ENCODE assay signal across 8 mouse cellular contexts in genomic region chr10:33904530-33905481, GRCm38 (mm10). TPM values are rescaled to one million over a fixed set of nuclear protein-coding genes. Genes with fewer than 3 reads are reported as not detected.
DNase-seq lines count a peak whose midpoint lies in the region; ATAC-seq and TF ChIP-seq lines count a peak whose summit lies in the region.

TSS of gene Rsph4a (plus strand) at chr10:33905111.

- H3K36me3 ChIP-seq in embryonic facial prominence, embryonic 11.5 days (replicated peaks; ENCODE audit: control insufficient read depth, insufficient read depth, low read depth, low read length) = no peaks in the 10 kb centered on the region
- H3K36me3 ChIP-seq in heart, postnatal 0 days (replicated peaks; ENCODE audit: control insufficient read depth, insufficient read depth, low read length) = no peaks in the 10 kb centered on the region
- H3K36me3 ChIP-seq in liver, embryonic 11.5 days (ENCODE audit: control insufficient read depth, insufficient read depth, low read length) = no peaks in the 10 kb centered on the region
- H3K36me3 ChIP-seq in neural tube, embryonic 15.5 days = no peaks in the 10 kb centered on the region

- H3K27ac ChIP-seq in embryonic facial prominence, embryonic 11.5 days (replicated peaks; ENCODE audit: low read depth, low read length) = no peak within 1 kb of the TSS
- H3K27ac ChIP-seq in heart, postnatal 0 days (ENCODE audit: low read depth) = no peak within 1 kb of the TSS
- no peak within 1 kb of the TSS for H3K27ac ChIP-seq in liver, embryonic 11.5 days (ENCODE audit: low read depth, low read length)
- H3K27ac ChIP-seq in neural tube, embryonic 15.5 days (replicated peaks) = no peak within 1 kb of the TSS

- no peak for TF ChIP-seq CTCF in heart, postnatal 0 days (IDR thresholded peaks at IDR 0.05; ENCODE audit: low read depth)

- H3K9ac ChIP-seq in embryonic facial prominence, embryonic 11.5 days (replicated peaks; ENCODE audit: low read length) = no peak within 1 kb of the TSS
- no peak within 1 kb of the TSS for H3K9ac ChIP-seq in heart, postnatal 0 days (replicated peaks; ENCODE audit: low read depth, low read length)
- H3K9ac ChIP-seq in liver, embryonic 11.5 days (ENCODE audit: low read depth, low read length) = no peak within 1 kb of the TSS
- H3K9ac ChIP-seq in neural tube, embryonic 15.5 days (replicated peaks) = peak within 1 kb of the TSS; percentile 41; the same call in 1 of the 2 replicates

- H3K4me2 ChIP-seq in embryonic facial prominence, embryonic 11.5 days (ENCODE audit: low read depth, low read length) = peak within 1 kb of the TSS; percentile 57
- peak within 1 kb of the TSS; percentile 75 for H3K4me2 ChIP-seq in heart, postnatal 0 days (ENCODE audit: low read depth, low read length)
- peak within 1 kb of the TSS; percentile 64 for H3K4me2 ChIP-seq in liver, embryonic 11.5 days
- H3K4me2 ChIP-seq in neural tube, embryonic 15.5 days = peak within 1 kb of the TSS; percentile 79

- H3K27me3 ChIP-seq in embryonic facial prominence, embryonic 11.5 days (ENCODE audit: control insufficient read depth, insufficient read depth, low read length) = no peaks in the 10 kb centered on the region
- H3K27me3 ChIP-seq in heart, postnatal 0 days (ENCODE audit: control insufficient read depth, insufficient read depth, low read length) = no peaks in the 10 kb centered on the region
- H3K27me3 ChIP-seq in liver, embryonic 11.5 days (replicated peaks; ENCODE audit: control insufficient read depth, insufficient read depth, low read length) = no peaks in the 10 kb centered on the region
- no peaks in the 10 kb centered on the region for H3K27me3 ChIP-seq in neural tube, embryonic 15.5 days (replicated peaks)

- H3K9me3 ChIP-seq in embryonic facial prominence, embryonic 11.5 days (replicated peaks; ENCODE audit: control insufficient read depth, low read length) = no peaks in the 10 kb centered on the region
- H3K9me3 ChIP-seq in heart, postnatal 0 days (replicated peaks; ENCODE audit: control insufficient read depth, low read length) = no peaks in the 10 kb centered on the region
- H3K9me3 ChIP-seq in liver, embryonic 11.5 days (ENCODE audit: control insufficient read depth, low read length) = no peaks in the 10 kb centered on the region
- H3K9me3 ChIP-seq in neural tube, embryonic 15.5 days (replicated peaks) = no peaks in the 10 kb centered on the region

- WGBS in embryonic facial prominence, embryonic 11.5 days = 7% methylated on average over 17 of the region's 17 CpGs
- 5% methylated on average over 17 of the region's 17 CpGs for WGBS in heart, postnatal 0 days
- WGBS in liver, embryonic 11.5 days = 8% methylated on average over 17 of the region's 17 CpGs
- WGBS in neural tube, embryonic 15.5 days = 7% methylated on average over 17 of the region's 17 CpGs

- peak; percentile 4 to 7 for DNase-seq in heart, adult 18-20 months
- DNase-seq in heart, adult 8-10 months (ENCODE audit: low spot score) = no peak
- peak; percentile 76 for DNase-seq in embryonic facial prominence, embryonic 11.5 days (ENCODE audit: low spot score)
- peak; percentile 41 for DNase-seq in heart, postnatal 0 days (ENCODE audit: low spot score)
- peak; percentile 48 to 67 for DNase-seq in kidney, postnatal 36 days
- no peak for DNase-seq in liver, embryonic 11.5 days (ENCODE audit: low spot score)

- no peak for TF ChIP-seq EP300 in heart, postnatal 0 days (IDR thresholded peaks at IDR 0.05; ENCODE audit: low read depth)

- peak; percentile 94 for ATAC-seq in embryonic facial prominence, embryonic 11.5 days (replicated peaks; ENCODE audit: insufficient number of reproducible peaks, low FRiP score, low TSS enrichment, low read depth)
- ATAC-seq in heart, postnatal 0 days (ENCODE audit: insufficient read depth, low read depth) = peak; percentile 66
- ATAC-seq in liver, embryonic 11.5 days (replicated peaks; ENCODE audit: low FRiP score) = peak; percentile 83
- ATAC-seq in neural tube, embryonic 15.5 days (ENCODE audit: low FRiP score) = peak; percentile 100
- no peak for ATAC-seq in erythroid progenitor cell, adult 5-6 weeks (replicated peaks; ENCODE audit: low FRiP score, poor library complexity, severe bottlenecking)

- H3K4me3 ChIP-seq in embryonic facial prominence, embryonic 11.5 days (ENCODE audit: low read depth, low read length) = peak within 1 kb of the TSS; percentile 30
- peak within 1 kb of the TSS; percentile 54 for H3K4me3 ChIP-seq in heart, postnatal 0 days (ENCODE audit: low read depth, low read length)
- H3K4me3 ChIP-seq in liver, embryonic 11.5 days (ENCODE audit: low read depth, low read length) = peak within 1 kb of the TSS; percentile 36
- H3K4me3 ChIP-seq in neural tube, embryonic 15.5 days (replicated peaks) = peak within 1 kb of the TSS; percentile 47

- H3K4me1 ChIP-seq in embryonic facial prominence, embryonic 11.5 days (ENCODE audit: control insufficient read depth, insufficient read depth, low read length) = no peaks in the 10 kb centered on the region
- no peaks in the 10 kb centered on the region for H3K4me1 ChIP-seq in heart, postnatal 0 days (ENCODE audit: control insufficient read depth, insufficient read depth)
- H3K4me1 ChIP-seq in liver, embryonic 11.5 days (replicated peaks; ENCODE audit: control insufficient read depth, insufficient read depth, low read length) = no peaks in the 10 kb centered on the region
- 0 out of 2 replicates have a peak, but pooled peaks cover 6% of the 10 kb centered on the region for H3K4me1 ChIP-seq in neural tube, embryonic 15.5 days

RNA-seq across cellular contexts. Expression of gene Rsph4a, which starts in this region (rescaled TPM):
- under 1 TPM in 1 of 2 experiments, not detected in 1; 0.44 TPM for total RNA-seq in heart, adult 18-20 months (2021)
- total RNA-seq in heart, adult 8-10 months (2022) = not detected
- polyA plus RNA-seq in embryonic facial prominence, embryonic 11.5 days (2014; fragmentation: Nextera tagmentation; extraction: Ambion mirVana) = 0.06 TPM in 1 of 2 replicates, not detected in the other
- total RNA-seq in heart, postnatal 0 days (2014; rRNA removed; ENCODE audit: low replicate concordance) = 0.04 TPM in 1 of 2 replicates, not detected in the other
- 0.12 TPM in 1 of 2 replicates, not detected in the other for polyA plus RNA-seq in heart, postnatal 0 days (2015; fragmentation: Nextera tagmentation; extraction: Ambion mirVana)
- 0.04 TPM in 1 of 2 replicates, not detected in the other for polyA plus RNA-seq in liver, embryonic 11.5 days (2014; fragmentation: Nextera tagmentation; extraction: Ambion mirVana)
- 1.2 and 1.5 TPM in 2 replicates for polyA plus RNA-seq in neural tube, embryonic 15.5 days (2015; fragmentation: Nextera tagmentation; extraction: Ambion mirVana)
- total RNA-seq in erythroid progenitor cell, adult 5-6 weeks (2015; ENCODE audit: low replicate concordance) = not detected in 2 replicates
- total RNA-seq in erythroid progenitor cell, adult 5-6 weeks (2017; ENCODE audit: low replicate concordance) = not detected in 2 replicates

Comparison
In these comparisons a context has a peak if more than half of its experiments do, and no peak if none do; other contexts are left out.
1. Peak in DNase-seq in heart, adult 18-20 months; RNA of the gene not detected or under 1 TPM.
2. Peak in DNase-seq, ATAC-seq, H3K4me3 ChIP-seq and H3K4me2 ChIP-seq in embryonic facial prominence, embryonic 11.5 days; RNA of the gene not detected or under 1 TPM.
3. Peak in DNase-seq, ATAC-seq, H3K4me3 ChIP-seq and H3K4me2 ChIP-seq in heart, postnatal 0 days; RNA of the gene not detected or under 1 TPM.
4. Peak in ATAC-seq, H3K4me3 ChIP-seq and H3K4me2 ChIP-seq in liver, embryonic 11.5 days; RNA of the gene not detected or under 1 TPM.
5. DNase-seq: peak in kidney, postnatal 36 days (2 of 2); none in heart, adult 8-10 months (single experiment) and liver, embryonic 11.5 days (single experiment).
6. Peak in every context shown above with its lines, with median percentiles within 50 percentile points of each other: H3K4me2 ChIP-seq and H3K4me3 ChIP-seq.